Mouse (Mus musculus): ENCODE measurements around the gene Bicdl1. TPM values are rescaled to one million over a fixed set of nuclear protein-coding genes. Genes with fewer than 3 reads are reported as not detected.

The Bicdl1 gene
- polyA plus RNA-seq, 1 experiment, result 143 TPM

- peaks cover 14% of the 10 kb centered on the region for H3K4me1 ChIP-seq (replicated peaks; ENCODE audit: control insufficient read depth, insufficient read depth, low read length)
- no peaks in the 10 kb centered on the region for H3K27me3 ChIP-seq (ENCODE audit: control insufficient read depth, insufficient read depth, low read length)
- H3K27ac ChIP-seq (ENCODE audit: control insufficient read depth, insufficient read depth, low read length), result peak overlapping the region; percentile 55; the same call in 1 of the 2 replicates
- peak; percentile 100 for DNase-seq
- under 1% methylated on average over 84 of the region's 91 CpGs for WGBS
- TF ChIP-seq POLR2A (IDR thresholded peaks at IDR 0.05; ENCODE audit: control insufficient read depth, extremely low read depth, insufficient read depth, low read length, poor library complexity) (peak; percentile 70), CTCF (IDR thresholded peaks at IDR 0.05; ENCODE audit: borderline replicate concordance, control insufficient read depth, extremely low read depth, insufficient read depth, low read length, poor library complexity) (0 out of 2 replicates have a peak, but pooled peaks have one; percentile 67)
- H3K4me3 ChIP-seq (ENCODE audit: control insufficient read depth, insufficient read depth, low read length), result peak overlapping the region; percentile 82
- no peaks in the 10 kb centered on the region for H3K36me3 ChIP-seq (ENCODE audit: control insufficient read depth, insufficient read depth, low read length)
Measured at GRCm38 (mm10) chr5:115732176-115732848, 891 bp upstream of the Bicdl1 start.

- TF ChIP-seq POLR2A (IDR thresholded peaks at IDR 0.05; ENCODE audit: control insufficient read depth, extremely low read depth, insufficient read depth, low read length, poor library complexity) (no peak), CTCF (IDR thresholded peaks at IDR 0.05; ENCODE audit: borderline replicate concordance, control insufficient read depth, extremely low read depth, insufficient read depth, low read length, poor library complexity) (no peak)
- Histone ChIP-seq H3K27me3 (ENCODE audit: control insufficient read depth, insufficient read depth, low read length) (no peaks in the 10 kb centered on the region), H3K4me1 (replicated peaks; ENCODE audit: control insufficient read depth, insufficient read depth, low read length) (peaks cover 14% of the 10 kb centered on the region), H3K36me3 (ENCODE audit: control insufficient read depth, insufficient read depth, low read length) (no peaks in the 10 kb centered on the region), H3K27ac (ENCODE audit: control insufficient read depth, insufficient read depth, low read length) (no peak overlapping the region; the same call in 1 of the 2 replicates), H3K4me3 (ENCODE audit: control insufficient read depth, insufficient read depth, low read length) (peak overlapping the region; percentile 82)
- 2% methylated on average over 67 of the region's 72 CpGs for WGBS
- DNase-seq, result peak; percentile 38
Measured at GRCm38 (mm10) chr5:115731732-115732175, 333 bp upstream of the Bicdl1 start.

- Histone ChIP-seq H3K27ac (ENCODE audit: control insufficient read depth, insufficient read depth, low read length) (no peak overlapping the region), H3K27me3 (ENCODE audit: control insufficient read depth, insufficient read depth, low read length) (no peaks in the 10 kb centered on the region), H3K4me1 (replicated peaks; ENCODE audit: control insufficient read depth, insufficient read depth, low read length) (peaks cover 21% of the 10 kb centered on the region), H3K36me3 (ENCODE audit: control insufficient read depth, insufficient read depth, low read length) (no peaks in the 10 kb centered on the region), H3K4me3 (ENCODE audit: control insufficient read depth, insufficient read depth, low read length) (0 out of 2 replicates have a peak overlapping the region, but pooled peaks have one; percentile 75)
- WGBS, result 75% methylated on average over 5 of the region's 5 CpGs
- TF ChIP-seq POLR2A (IDR thresholded peaks at IDR 0.05; ENCODE audit: control insufficient read depth, extremely low read depth, insufficient read depth, low read length, poor library complexity), result no peak
- no peak for TF ChIP-seq CTCF (IDR thresholded peaks at IDR 0.05; ENCODE audit: borderline replicate concordance, control insufficient read depth, extremely low read depth, insufficient read depth, low read length, poor library complexity)
- no peak for DNase-seq
Measured at GRCm38 (mm10) chr5:115730314-115730713, 1.1 kb downstream of the Bicdl1 start.

- no peak for TF ChIP-seq CTCF (IDR thresholded peaks at IDR 0.05; ENCODE audit: borderline replicate concordance, control insufficient read depth, extremely low read depth, insufficient read depth, low read length, poor library complexity)
- TF ChIP-seq POLR2A (IDR thresholded peaks at IDR 0.05; ENCODE audit: control insufficient read depth, extremely low read depth, insufficient read depth, low read length, poor library complexity), result no peak
- peak; percentile 23 for DNase-seq
- 70% methylated on average over 8 of the region's 8 CpGs for WGBS
Measured at GRCm38 (mm10) chr5:115726581-115726980, 4.8 kb downstream of the Bicdl1 start.

GRCm38 (mm10) chr5:115726019-115726418 lies 5.4 kb downstream of the Bicdl1 start:
- Histone ChIP-seq H3K36me3 (ENCODE audit: control insufficient read depth, insufficient read depth, low read length) (peaks cover 7% of the 10 kb centered on the region; the same call in 1 of the 2 replicates), H3K4me3 (ENCODE audit: control insufficient read depth, insufficient read depth, low read length) (no peak overlapping the region), H3K27me3 (ENCODE audit: control insufficient read depth, insufficient read depth, low read length) (no peaks in the 10 kb centered on the region), H3K27ac (ENCODE audit: control insufficient read depth, insufficient read depth, low read length) (no peak overlapping the region), H3K4me1 (replicated peaks; ENCODE audit: control insufficient read depth, insufficient read depth, low read length) (peaks cover 37% of the 10 kb centered on the region)
- WGBS, result 91% methylated on average over 16 of the region's 16 CpGs
- no peak for DNase-seq
- TF ChIP-seq CTCF (IDR thresholded peaks at IDR 0.05; ENCODE audit: borderline replicate concordance, control insufficient read depth, extremely low read depth, insufficient read depth, low read length, poor library complexity) (no peak), POLR2A (IDR thresholded peaks at IDR 0.05; ENCODE audit: control insufficient read depth, extremely low read depth, insufficient read depth, low read length, poor library complexity) (no peak)

More at GRCm38 (mm10) chr5:115726581-115726980, 4.8 kb downstream of the Bicdl1 start:
- Histone ChIP-seq H3K4me1 (replicated peaks; ENCODE audit: control insufficient read depth, insufficient read depth, low read length) (peaks cover 38% of the 10 kb centered on the region), H3K4me3 (ENCODE audit: control insufficient read depth, insufficient read depth, low read length) (no peak overlapping the region), H3K27me3 (ENCODE audit: control insufficient read depth, insufficient read depth, low read length) (no peaks in the 10 kb centered on the region), H3K36me3 (ENCODE audit: control insufficient read depth, insufficient read depth, low read length) (peaks cover 7% of the 10 kb centered on the region; the same call in 1 of the 2 replicates), H3K27ac (ENCODE audit: control insufficient read depth, insufficient read depth, low read length) (no peak overlapping the region)

GRCm38 (mm10) chr5:115724422-115724821 lies 7.0 kb downstream of the Bicdl1 start:
- Histone ChIP-seq H3K27ac (ENCODE audit: control insufficient read depth, insufficient read depth, low read length) (no peak overlapping the region), H3K36me3 (ENCODE audit: control insufficient read depth, insufficient read depth, low read length) (peaks cover 7% of the 10 kb centered on the region; the same call in 1 of the 2 replicates), H3K4me1 (replicated peaks; ENCODE audit: control insufficient read depth, insufficient read depth, low read length) (peaks cover 24% of the 10 kb centered on the region), H3K4me3 (ENCODE audit: control insufficient read depth, insufficient read depth, low read length) (no peak overlapping the region), H3K27me3 (ENCODE audit: control insufficient read depth, insufficient read depth, low read length) (no peaks in the 10 kb centered on the region)
- WGBS, result 97% methylated on average over 10 of the region's 10 CpGs
- DNase-seq, result no peak
- no peak for TF ChIP-seq CTCF (IDR thresholded peaks at IDR 0.05; ENCODE audit: borderline replicate concordance, control insufficient read depth, extremely low read depth, insufficient read depth, low read length, poor library complexity)
- no peak for TF ChIP-seq POLR2A (IDR thresholded peaks at IDR 0.05; ENCODE audit: control insufficient read depth, extremely low read depth, insufficient read depth, low read length, poor library complexity)

Measured in thymus, adult 2 months (tissue).